Mouse (Mus musculus) heart, embryonic 14.5 days (tissue): ENCODE data around the gene Lingo2. TPM values are rescaled to one million over a fixed set of nuclear protein-coding genes. Genes with fewer than 3 reads are reported as not detected.
"Not testable (repeated sequence)": the region's sequence is repeated elsewhere in the genome, so short reads cannot be mapped to it uniquely, and the experiment has no call there.

ENCODE experiments used
- ATAC-seq: fragments of 200-750 bp; cut with Nextera tagmentation; 2 replicates; pipeline ENCODE4 v1.8.0; 2017; ENCODE audit warnings: low read depth, moderate TSS enrichment; ENCODE audit not compliant: insufficient number of reproducible peaks, insufficient read depth, low FRiP score
- H3K27ac ChIP-seq, 2 experiments: fragments of 200-500 bp in 1 of 2; fragments of 300-500 bp in 1 of 2; sonication (generic) in 1 of 2; replicated peaks in 1 of 2; 2 replicates each; pipeline ENCODE4 v1.5.1; 2012 to 2014; ENCODE audit warnings: low read depth in 2 of 2, low read length in 2 of 2, control low read depth in 1 of 2, mild to moderate bottlenecking in 1 of 2, mixed read lengths in 1 of 2; ENCODE audit not compliant: control insufficient read depth in 1 of 2, insufficient read depth in 1 of 2
- H3K27me3 ChIP-seq: fragments of 300-500 bp; sonication (generic); 2 replicates; pipeline ENCODE4 v1.6.1; 2014; ENCODE audit warnings: mild to moderate bottlenecking, low read length, control low read depth; ENCODE audit not compliant: control insufficient read depth, insufficient read depth
- H3K36me3 ChIP-seq: fragments of 300-500 bp; sonication (generic); 2 replicates; pipeline ENCODE4 v1.6.1; 2014; ENCODE audit warnings: mild to moderate bottlenecking, control low read depth, low read length, mixed read lengths; ENCODE audit not compliant: control insufficient read depth, insufficient read depth
- H3K4me1 ChIP-seq, 2 experiments: fragments of 200-500 bp in 1 of 2; fragments of 300-500 bp in 1 of 2; sonication (generic) in 1 of 2; 2 replicates each; pipeline ENCODE4 v1.6.1; 2012 to 2014; ENCODE audit warnings: low read length in 2 of 2, control low read depth in 1 of 2, mixed read lengths in 1 of 2; ENCODE audit not compliant: control insufficient read depth in 2 of 2, insufficient read depth in 2 of 2
- H3K4me2 ChIP-seq: fragments of 300-500 bp; sonication (generic); 2 replicates; pipeline ENCODE4 v1.6.1; 2014; ENCODE audit warnings: mild to moderate bottlenecking, low read length
- H3K4me3 ChIP-seq, 2 experiments: fragments of 200-500 bp in 1 of 2; fragments of 300-500 bp in 1 of 2; sonication (generic) in 1 of 2; 2 replicates each; pipeline ENCODE4 v1.5.1; 2012 to 2014; ENCODE audit warnings: low read length in 2 of 2, mild to moderate bottlenecking in 2 of 2, control low read depth in 1 of 2, low read depth in 1 of 2, moderate library complexity in 1 of 2; ENCODE audit not compliant: control insufficient read depth in 1 of 2, insufficient read depth in 1 of 2
- H3K9ac ChIP-seq: fragments of 300-500 bp; sonication (generic); 2 replicates; pipeline ENCODE4 v1.6.1; 2014; ENCODE audit warnings: mild to moderate bottlenecking, low read length
- H3K9me3 ChIP-seq: fragments of 300-500 bp; sonication (generic); 2 replicates; pipeline ENCODE4 v1.6.1; 2016; ENCODE audit warnings: low read length, control low read depth; ENCODE audit not compliant: control insufficient read depth
- WGBS: fragments of 180-500 bp; shearing (Covaris S2); extraction: QIAGEN DNeasy Blood & Tissue Kit; methylation state at CpG from one replicate; pipeline ENCODE4 v1.1.7; 2014; 5-methylcytosine and 5-hydroxymethylcytosine counted together
- polyA plus RNA-seq: library from polyadenylated mRNA; unstranded; fragments of >200 nt; fragmentation: Nextera tagmentation; extraction: Ambion mirVana; gene quantifications from 2 replicates; pipeline ENCODE4 v1.2.1, GENCODE M21; 2014

Gene Lingo2
- polyA plus RNA-seq, 1 experiment from 2014 or later: 0.39 TPM

GRCm38 (mm10) chr4:36078910-36079525 is 872.5 kb downstream of the Lingo2 start:
- 75% methylated on average over 6 of the region's 6 CpGs for WGBS
- Histone ChIP-seq H3K4me3 (no peak overlapping the region), H3K9me3 (no peaks in the 10 kb centered on the region), H3K27me3 (no peaks in the 10 kb centered on the region), H3K27ac (no peak overlapping the region), H3K36me3 (no peaks in the 10 kb centered on the region), H3K4me2 (no peak overlapping the region), H3K9ac (no peak overlapping the region), H3K4me1 (no peaks in the 10 kb centered on the region)
- no peak for ATAC-seq

GRCm38 (mm10) chr4:36064701-36065100 is 886.8 kb downstream of the Lingo2 start:
- WGBS: 61% methylated on average over 1 of the region's 1 CpGs
- not testable (repeated sequence) for H3K27me3 ChIP-seq, H3K9ac ChIP-seq, H3K4me2 ChIP-seq, H3K9me3 ChIP-seq, H3K4me3 ChIP-seq, H3K27ac ChIP-seq, H3K4me1 ChIP-seq, ATAC-seq, H3K36me3 ChIP-seq

- WGBS: 78% methylated on average over 6 of the region's 6 CpGs
Observed at GRCm38 (mm10) chr4:36052791-36053376, 898.7 kb downstream of the Lingo2 start.

GRCm38 (mm10) chr4:36040361-36040760 is 911.2 kb downstream of the Lingo2 start:
- Histone ChIP-seq H3K4me1 (no peaks in the 10 kb centered on the region), H3K27ac (no peak overlapping the region), H3K4me3 (no peak overlapping the region), H3K27me3 (no peaks in the 10 kb centered on the region), H3K9me3 (no peaks in the 10 kb centered on the region), H3K36me3 (no peaks in the 10 kb centered on the region), H3K4me2 (no peak overlapping the region), H3K9ac (no peak overlapping the region)
- WGBS: 76% methylated on average over 3 of the region's 3 CpGs
- no peak for ATAC-seq

More at GRCm38 (mm10) chr4:36052791-36053376, 898.7 kb downstream of the Lingo2 start:
- Histone ChIP-seq H3K4me1 (no peaks in the 10 kb centered on the region), H3K36me3 (no peaks in the 10 kb centered on the region), H3K27ac (no peak overlapping the region), H3K9ac (no peak overlapping the region), H3K27me3 (no peaks in the 10 kb centered on the region), H3K9me3 (no peaks in the 10 kb centered on the region), H3K4me3 (no peak overlapping the region), H3K4me2 (no peak overlapping the region)
- no peak for ATAC-seq

GRCm38 (mm10) chr4:36038742-36039141 is 912.8 kb downstream of the Lingo2 start:
- Histone ChIP-seq H3K27me3 (no peaks in the 10 kb centered on the region), H3K36me3 (no peaks in the 10 kb centered on the region), H3K9ac (no peak overlapping the region), H3K27ac (no peak overlapping the region), H3K4me3 (no peak overlapping the region), H3K9me3 (no peaks in the 10 kb centered on the region), H3K4me2 (no peak overlapping the region), H3K4me1 (no peaks in the 10 kb centered on the region)
- 72% methylated on average over 2 of the region's 2 CpGs for WGBS
- ATAC-seq: no peak

- H3K4me2 ChIP-seq: no peak overlapping the region
- H3K9me3 ChIP-seq: no peaks in the 10 kb centered on the region
- no peaks in the 10 kb centered on the region for H3K27me3 ChIP-seq
- H3K27ac ChIP-seq: no peak overlapping the region
- H3K4me1 ChIP-seq: no peaks in the 10 kb centered on the region
- no peak overlapping the region for H3K9ac ChIP-seq
- ATAC-seq: no peak
- H3K36me3 ChIP-seq: no peaks in the 10 kb centered on the region
- H3K4me3 ChIP-seq: no peak overlapping the region
- 73% methylated on average over 5 of the region's 5 CpGs for WGBS
Observed at GRCm38 (mm10) chr4:36032039-36032438, 919.5 kb downstream of the Lingo2 start.

GRCm38 (mm10) chr4:36014181-36014580 is 937.4 kb downstream of the Lingo2 start:
- no peaks in the 10 kb centered on the region for H3K9me3 ChIP-seq
- H3K4me1 ChIP-seq: no peaks in the 10 kb centered on the region
- H3K4me3 ChIP-seq: no peak overlapping the region
- ATAC-seq: no peak
- H3K27ac ChIP-seq: no peak overlapping the region
- 25% methylated on average over 4 of the region's 4 CpGs for WGBS
- H3K36me3 ChIP-seq: no peaks in the 10 kb centered on the region
- H3K9ac ChIP-seq: no peak overlapping the region
- no peaks in the 10 kb centered on the region for H3K27me3 ChIP-seq
- H3K4me2 ChIP-seq: no peak overlapping the region
